Mouse (Mus musculus) ES-Bruce4 (cell line): ENCODE measurements around the gene Barhl1.

Experiments
- CTCF ChIP-seq: IDR thresholded peaks from one replicate; pipeline ENCODE4 v1.8.1; 2011; ENCODE audit warnings: low read depth, low read length
- EP300 ChIP-seq: IDR thresholded peaks from 2 replicates; pipeline ENCODE4 v1.6.1; 2011; ENCODE audit warnings: low read depth, low read length; ENCODE audit not compliant: insufficient read depth
- POLR2A ChIP-seq: IDR thresholded peaks from one replicate; pipeline ENCODE4 v1.8.1; 2011; ENCODE audit warnings: low read length; ENCODE audit not compliant: insufficient read depth

DNA sequence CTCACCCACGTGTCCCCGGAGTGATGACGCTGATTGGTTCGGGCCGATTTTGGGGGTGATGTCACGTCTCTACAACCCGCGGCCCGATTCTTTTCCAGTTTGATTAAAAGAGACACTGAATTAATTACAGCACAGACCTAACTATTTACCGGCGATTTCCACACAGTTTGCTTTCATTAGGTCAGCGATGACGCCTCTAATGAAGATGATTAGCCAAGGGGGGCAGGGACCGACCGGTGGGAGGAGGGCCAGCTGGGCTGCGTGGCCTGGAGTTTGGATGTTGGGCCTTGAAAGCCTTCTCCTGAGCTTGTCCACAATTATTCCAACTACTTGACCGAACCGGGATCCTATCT is at the start of gene Barhl1:
- TF ChIP-seq POLR2A (no peak), CTCF (no peak), EP300 (no peak)
